Mouse (Mus musculus) neural tube, embryonic 13.5 days (tissue): ENCODE results near the gene Cmtm8. TPM values are rescaled to one million over a fixed set of nuclear protein-coding genes. Genes with fewer than 3 reads are reported as not detected.

Experiments used
- ATAC-seq: fragments of 200-750 bp; cut with Nextera tagmentation; 2 replicates; pipeline ENCODE4 v1.8.0; 2017; ENCODE audit warnings: low read depth, mild to moderate bottlenecking, moderate TSS enrichment, moderate library complexity
- H3K27ac ChIP-seq: fragments of 300-500 bp; sonication (generic); replicated peaks from 2 replicates; pipeline ENCODE4 v1.5.1; 2015; ENCODE audit warnings: moderate library complexity, mild to moderate bottlenecking, inconsistent platforms
- H3K27me3 ChIP-seq: fragments of 300-500 bp; sonication (generic); 2 replicates; pipeline ENCODE4 v1.6.1; 2015; ENCODE audit warnings: mild to moderate bottlenecking, inconsistent platforms
- H3K36me3 ChIP-seq: fragments of 300-500 bp; sonication (generic); 2 replicates; pipeline ENCODE4 v1.6.1; 2015; ENCODE audit warnings: mild to moderate bottlenecking, inconsistent platforms
- H3K4me1 ChIP-seq: fragments of 300-500 bp; sonication (generic); replicated peaks from 2 replicates; pipeline ENCODE4 v1.6.1; 2015; ENCODE audit warnings: inconsistent platforms
- H3K4me2 ChIP-seq: fragments of 300-500 bp; sonication (generic); 2 replicates; pipeline ENCODE4 v1.6.1; 2015; ENCODE audit warnings: inconsistent platforms, mild to moderate bottlenecking, moderate library complexity
- H3K4me3 ChIP-seq: fragments of 300-500 bp; sonication (generic); 2 replicates; pipeline ENCODE4 v1.5.1; 2015; ENCODE audit warnings: mild to moderate bottlenecking, inconsistent platforms
- H3K9ac ChIP-seq: fragments of 300-500 bp; sonication (generic); 2 replicates; pipeline ENCODE4 v1.6.1; 2015; ENCODE audit warnings: moderate library complexity, mild to moderate bottlenecking, inconsistent platforms
- H3K9me3 ChIP-seq: fragments of 300-500 bp; sonication (generic); 2 replicates; pipeline ENCODE4 v1.6.1; 2016; ENCODE audit warnings: inconsistent platforms
- WGBS: fragments of 180-500 bp; shearing (Covaris S2); methylation state at CpG from one replicate; pipeline ENCODE4 v1.1.7; 2015; 5-methylcytosine and 5-hydroxymethylcytosine counted together
- polyA plus RNA-seq: library from polyadenylated mRNA; unstranded; fragments of >200 nt; fragmentation: Nextera tagmentation; extraction: Ambion mirVana; gene quantifications from 2 replicates; pipeline ENCODE4 v1.2.1, GENCODE M21; 2015

Gene Cmtm8
- polyA plus RNA-seq, 1 experiment from 2014 or later: 17.3 TPM

DNA sequence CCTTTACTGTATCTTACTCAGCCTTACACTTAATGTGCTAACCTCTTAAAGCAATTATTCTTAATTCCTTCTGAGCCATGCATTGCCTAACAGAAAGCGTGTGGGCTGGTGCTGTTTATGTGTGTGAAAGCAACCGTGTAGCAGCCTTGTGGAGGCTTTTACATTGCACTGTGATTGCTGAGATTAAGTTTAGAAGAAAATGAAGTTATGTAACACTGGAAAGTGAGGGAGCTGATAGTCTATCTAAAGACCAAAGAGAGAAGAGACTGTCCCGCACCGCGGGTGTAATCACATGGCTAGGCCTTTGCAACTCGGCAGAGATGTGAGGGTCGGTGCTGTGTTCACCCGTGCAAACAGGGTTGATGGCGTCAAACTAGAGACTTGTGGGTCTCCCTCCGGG is 96.9 kb downstream of the Cmtm8 start:
- Histone ChIP-seq H3K36me3 (peaks cover 38% of the 10 kb centered on the region), H3K4me2 (no peak overlapping the region), H3K27me3 (no peaks in the 10 kb centered on the region), H3K4me1 (0 out of 2 replicates have a peak, but pooled peaks cover under 1% of the 10 kb centered on the region), H3K9me3 (no peaks in the 10 kb centered on the region), H3K4me3 (no peak overlapping the region), H3K27ac (0 out of 2 replicates have a peak overlapping the region, but pooled peaks have one; percentile 18), H3K9ac (no peak overlapping the region)
- 0 out of 2 replicates have a peak, but pooled peaks have one; percentile 24 for ATAC-seq
- 84% methylated on average over 10 of the region's 10 CpGs for WGBS

DNA sequence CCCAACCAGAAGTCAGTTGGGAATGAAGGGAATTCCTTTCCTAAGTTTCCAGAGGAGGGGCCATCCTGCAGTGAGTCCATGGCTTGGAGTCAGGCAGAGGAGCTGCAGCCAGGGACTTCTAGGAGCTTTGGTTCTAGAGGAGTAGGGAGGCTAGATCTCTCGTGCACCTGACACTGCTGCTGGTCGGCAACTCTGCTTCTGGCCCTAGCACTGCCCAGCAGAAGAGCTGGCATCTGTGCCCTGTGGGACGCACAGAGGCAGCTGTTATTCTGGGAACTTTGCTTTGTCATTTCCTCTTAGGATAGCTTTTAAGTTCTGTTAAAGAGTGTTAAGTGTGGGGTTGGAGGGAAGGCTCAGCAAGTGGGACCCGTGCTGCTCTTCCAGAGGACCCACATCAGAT is 98.3 kb downstream of the Cmtm8 start:
- Histone ChIP-seq H3K36me3 (peaks cover 40% of the 10 kb centered on the region), H3K27ac (no peak overlapping the region), H3K4me2 (no peak overlapping the region), H3K9me3 (no peaks in the 10 kb centered on the region), H3K4me1 (no peaks in the 10 kb centered on the region), H3K4me3 (no peak overlapping the region), H3K27me3 (no peaks in the 10 kb centered on the region), H3K9ac (no peak overlapping the region)
- 80% methylated on average over 4 of the region's 4 CpGs for WGBS
- ATAC-seq: no peak

DNA sequence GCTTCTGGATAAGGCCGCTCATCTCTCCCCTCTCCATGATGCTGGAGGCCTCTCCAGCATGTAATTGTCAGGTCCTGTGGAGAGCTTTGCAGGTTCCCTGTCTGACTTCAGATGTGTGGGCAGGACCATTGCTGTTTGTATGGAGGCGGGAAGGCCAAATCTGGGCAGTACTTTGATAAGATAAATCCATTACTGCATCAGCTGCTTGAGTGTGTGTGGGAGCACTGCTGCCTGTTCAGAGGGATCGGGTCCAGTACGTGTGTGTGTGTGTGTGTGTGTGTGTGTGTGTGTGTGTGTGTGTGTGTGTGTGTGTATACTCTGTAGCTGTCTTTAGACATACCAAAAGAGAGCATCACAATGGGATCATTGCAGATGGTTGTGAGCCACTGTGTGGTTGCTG is 98.8 kb downstream of the Cmtm8 start:
- Histone ChIP-seq H3K9me3 (no peaks in the 10 kb centered on the region), H3K27me3 (no peaks in the 10 kb centered on the region), H3K36me3 (peaks cover 36% of the 10 kb centered on the region), H3K27ac (no peak overlapping the region), H3K4me3 (no peak overlapping the region), H3K4me2 (no peak overlapping the region), H3K4me1 (no peaks in the 10 kb centered on the region), H3K9ac (no peak overlapping the region)
- no peak for ATAC-seq
- 95% methylated on average over 4 of the region's 4 CpGs for WGBS

GRCm38 (mm10) chr9:114742731-114743130 is 101.2 kb downstream of the Cmtm8 start:
- no peak overlapping the region for H3K4me2 ChIP-seq
- H3K27ac ChIP-seq: no peak overlapping the region
- no peaks in the 10 kb centered on the region for H3K4me1 ChIP-seq
- no peaks in the 10 kb centered on the region for H3K27me3 ChIP-seq
- 84% methylated on average over 2 of the region's 2 CpGs for WGBS
- H3K9ac ChIP-seq: no peak overlapping the region
- no peak overlapping the region for H3K4me3 ChIP-seq
- no peak for ATAC-seq
- no peaks in the 10 kb centered on the region for H3K9me3 ChIP-seq
- H3K36me3 ChIP-seq: peaks cover 26% of the 10 kb centered on the region

- no peak overlapping the region for H3K4me2 ChIP-seq
- peaks cover 12% of the 10 kb centered on the region; the same call in 1 of the 2 replicates for H3K4me1 ChIP-seq
- H3K9me3 ChIP-seq: no peaks in the 10 kb centered on the region
- H3K4me3 ChIP-seq: no peak overlapping the region
- no peak overlapping the region for H3K27ac ChIP-seq
- peaks cover 11% of the 10 kb centered on the region; the same call in 1 of the 2 replicates for H3K36me3 ChIP-seq
- ATAC-seq: no peak
- no peaks in the 10 kb centered on the region for H3K27me3 ChIP-seq
- no peak overlapping the region for H3K9ac ChIP-seq
- WGBS: 89% methylated on average over 9 of the region's 9 CpGs
Observed at GRCm38 (mm10) chr9:114740336-114740735, 103.6 kb downstream of the Cmtm8 start.

Other genes with a start within 250 kb of the Cmtm8 start
- 57.1 and 62.2 TPM in 2 replicates for gene Cnot10, start 204.0 kb downstream of the Cmtm8 start, polyA plus RNA-seq
- gene Dync1li1, start 155.4 kb downstream of the Cmtm8 start, polyA plus RNA-seq: 143 and 151 TPM in 2 replicates
- 20.3 and 22.3 TPM in 2 replicates for gene Cmtm6, start 113.0 kb downstream of the Cmtm8 start, polyA plus RNA-seq
- 22.0 and 26.6 TPM in 2 replicates for gene Cmtm7, start 62.3 kb downstream of the Cmtm8 start, polyA plus RNA-seq
- gene Gpd1l, start 89.8 kb upstream of the Cmtm8 start, polyA plus RNA-seq: 28.5 and 30.7 TPM in 2 replicates
- gene Osbpl10, start 134.4 kb upstream of the Cmtm8 start, polyA plus RNA-seq: 3.2 and 3.5 TPM in 2 replicates
- 299 and 320 TPM in 2 replicates for gene Rps27rt, start 138.6 kb upstream of the Cmtm8 start, polyA plus RNA-seq